Mouse (Mus musculus) limb, embryonic 11.5 days (tissue): ENCODE data around the gene Actl10. TPM values are rescaled to one million over a fixed set of nuclear protein-coding genes. Genes with fewer than 3 reads are reported as not detected.

Source experiments
- ATAC-seq: fragments of 200-750 bp; cut with Nextera tagmentation; 2 replicates; pipeline ENCODE4 v1.8.0; 2017; ENCODE audit warnings: low read depth; ENCODE audit not compliant: insufficient number of reproducible peaks, low FRiP score, low TSS enrichment
- DNase-seq: peaks from one replicate; pipeline ENCODE4 v3.0.0-alpha.2; 2015; ENCODE audit warnings: low spot score
- H3K27ac ChIP-seq: fragments of 300-500 bp; sonication (generic); replicated peaks from 2 replicates; pipeline ENCODE4 v1.5.1; 2014; ENCODE audit warnings: low read depth, mild to moderate bottlenecking, low read length
- H3K27me3 ChIP-seq: fragments of 300-500 bp; sonication (generic); 2 replicates; pipeline ENCODE4 v1.6.1; 2014; ENCODE audit warnings: mild to moderate bottlenecking, low read length, mixed read lengths; ENCODE audit not compliant: control insufficient read depth, insufficient read depth
- H3K36me3 ChIP-seq: fragments of 300-500 bp; sonication (generic); 2 replicates; pipeline ENCODE4 v1.6.1; 2014; ENCODE audit warnings: mild to moderate bottlenecking, low read length, moderate library complexity, mixed read lengths; ENCODE audit not compliant: control insufficient read depth, insufficient read depth
- H3K4me1 ChIP-seq: fragments of 300-500 bp; sonication (generic); 2 replicates; pipeline ENCODE4 v1.6.1; 2014; ENCODE audit warnings: low read length, mixed read lengths; ENCODE audit not compliant: control insufficient read depth, insufficient read depth
- H3K4me2 ChIP-seq: fragments of 300-500 bp; sonication (generic); 2 replicates; pipeline ENCODE4 v1.6.1; 2014; ENCODE audit warnings: low read depth, mild to moderate bottlenecking, moderate library complexity; ENCODE audit not compliant: severe bottlenecking
- H3K4me3 ChIP-seq: fragments of 300-500 bp; sonication (generic); 2 replicates; pipeline ENCODE4 v1.5.1; 2014; ENCODE audit warnings: low read depth, low read length
- H3K9ac ChIP-seq: fragments of 300-500 bp; sonication (generic); 2 replicates; pipeline ENCODE4 v1.6.1; 2014; ENCODE audit warnings: mild to moderate bottlenecking, low read length
- H3K9me3 ChIP-seq: fragments of 300-500 bp; sonication (generic); 2 replicates; pipeline ENCODE4 v1.6.1; 2016; ENCODE audit warnings: low read length; ENCODE audit not compliant: control insufficient read depth
- WGBS: fragments of 180-500 bp; shearing (Covaris S2); extraction: QIAGEN DNeasy Blood & Tissue Kit; methylation state at CpG from one replicate; pipeline ENCODE4 v1.1.7; 2014; 5-methylcytosine and 5-hydroxymethylcytosine counted together
- polyA plus RNA-seq: library from polyadenylated mRNA; unstranded; fragments of >200 nt; fragmentation: Nextera tagmentation; extraction: Ambion mirVana; gene quantifications from 2 replicates; pipeline ENCODE4 v1.2.1, GENCODE M21; 2014

Actl10 gene
- 0.19 and 0.20 TPM in 2 replicates for polyA plus RNA-seq

DNA sequence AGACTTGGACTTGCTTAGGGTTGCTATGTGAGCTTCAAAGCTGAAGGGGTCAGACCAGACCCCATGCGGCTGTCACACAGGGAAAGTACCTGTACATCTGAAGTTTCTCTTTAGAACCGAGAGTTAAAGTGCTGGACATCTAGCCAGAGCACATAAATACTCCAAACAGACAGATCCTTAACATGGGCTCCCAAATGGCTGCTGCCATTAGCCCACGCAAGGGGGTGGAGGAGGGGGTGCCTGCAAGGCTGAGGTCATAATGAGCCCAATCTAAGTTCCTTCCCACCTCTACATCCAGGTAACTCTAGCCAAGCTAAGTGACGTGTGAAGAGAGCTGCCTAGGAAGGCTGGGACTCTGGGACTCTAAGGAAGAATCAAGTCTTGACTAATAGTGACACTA, at the start of gene Actl10:
Gene Actl10 (plus strand): TSS at position 301 of the 400 bp plus-strand sequence.
- WGBS: 75% methylated on average over 4 of the region's 4 CpGs
- H3K27me3 ChIP-seq: peaks cover 14% of the 10 kb centered on the region
- H3K9me3 ChIP-seq: no peaks in the 10 kb centered on the region
- DNase-seq (no peak), ATAC-seq (no peak)
- peaks cover 13% of the 10 kb centered on the region for H3K4me1 ChIP-seq
- H3K36me3 ChIP-seq: 0 out of 2 replicates have a peak, but pooled peaks cover 2% of the 10 kb centered on the region
- H3K27ac ChIP-seq: no peak within 1 kb of the TSS
- H3K4me3 ChIP-seq: peak within 1 kb of the TSS; percentile 17
- H3K9ac ChIP-seq: no peak within 1 kb of the TSS; the same call in 1 of the 2 replicates
- peak within 1 kb of the TSS; percentile 45 for H3K4me2 ChIP-seq

DNA sequence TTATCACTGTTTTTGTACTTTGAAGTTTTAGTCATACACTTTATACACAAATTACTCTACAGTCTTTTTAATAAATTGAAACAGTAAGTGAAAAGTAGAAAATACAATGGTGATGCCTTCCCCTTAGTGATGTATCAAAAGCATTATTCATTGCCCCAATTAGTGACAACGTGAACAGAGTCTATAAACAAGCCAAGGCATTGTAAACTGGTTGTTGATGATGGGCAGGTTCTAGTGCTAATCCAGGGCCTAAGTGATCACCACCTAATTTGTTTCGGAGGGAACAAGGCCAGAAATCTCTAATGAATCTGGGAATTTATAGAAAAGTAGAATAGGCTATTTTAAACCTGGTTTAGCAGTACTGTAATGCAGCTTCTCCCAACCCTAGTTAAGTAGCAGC, 44.5 kb upstream of the Actl10 start:
- Histone ChIP-seq H3K9ac (no peak overlapping the region), H3K4me1 (no peaks in the 10 kb centered on the region), H3K27ac (no peak overlapping the region), H3K27me3 (no peaks in the 10 kb centered on the region), H3K4me3 (no peak overlapping the region), H3K4me2 (no peak overlapping the region), H3K36me3 (peaks cover 2% of the 10 kb centered on the region; the same call in 1 of the 2 replicates), H3K9me3 (no peaks in the 10 kb centered on the region)
- DNase-seq (no peak), ATAC-seq (no peak)
- WGBS: 49% methylated on average over 2 of the region's 2 CpGs

DNA sequence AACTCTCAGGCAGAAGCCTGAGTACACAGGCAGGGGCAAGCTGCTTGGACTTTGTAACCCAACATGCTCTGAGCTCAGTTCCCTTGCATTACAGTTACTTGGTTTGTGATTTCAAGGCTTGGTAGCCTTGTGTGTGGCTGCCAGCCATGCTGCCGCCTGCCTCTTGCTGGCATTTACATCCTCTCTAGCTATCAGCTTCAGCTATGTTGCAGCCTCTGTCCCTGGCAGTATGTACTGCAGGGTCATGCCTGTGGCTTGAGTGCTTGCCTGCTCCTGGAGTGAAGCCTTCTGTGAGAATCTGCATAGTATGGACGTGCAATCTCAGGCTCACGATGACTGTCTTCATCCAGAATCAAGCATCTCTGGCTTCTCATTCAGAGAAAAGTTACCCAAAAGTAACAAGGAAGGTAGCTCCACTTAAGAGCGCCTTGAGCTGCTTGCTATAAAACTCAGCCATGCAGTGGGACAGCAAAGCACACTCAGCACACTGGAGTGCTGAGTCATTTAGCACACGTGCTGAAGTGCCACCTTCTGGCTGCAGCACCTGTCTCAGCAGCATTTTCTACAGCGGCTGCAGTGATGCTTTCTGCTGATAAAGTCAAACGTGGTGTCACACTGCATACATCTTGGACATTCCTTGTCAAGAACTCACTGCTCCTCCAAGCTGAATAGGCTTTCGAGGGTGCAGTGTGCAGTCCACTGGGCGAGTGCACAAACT, 43.9 kb upstream of the Actl10 start:
- ATAC-seq: no peak
- Histone ChIP-seq H3K4me3 (no peak overlapping the region), H3K36me3 (peaks cover 2% of the 10 kb centered on the region; the same call in 1 of the 2 replicates), H3K4me2 (no peak overlapping the region), H3K9me3 (no peaks in the 10 kb centered on the region), H3K27me3 (no peaks in the 10 kb centered on the region), H3K27ac (no peak overlapping the region), H3K9ac (no peak overlapping the region), H3K4me1 (no peaks in the 10 kb centered on the region)
- whole genome bisulfite sequencing: 76% methylated on average over 9 of the region's 9 CpGs
- DNase-seq: no peak

GRCm38 (mm10) chr2:154508450-154508849, 43.1 kb upstream of the Actl10 start:
- Histone ChIP-seq H3K9ac (no peak overlapping the region), H3K27ac (no peak overlapping the region), H3K4me1 (no peaks in the 10 kb centered on the region), H3K27me3 (no peaks in the 10 kb centered on the region), H3K4me3 (no peak overlapping the region), H3K4me2 (no peak overlapping the region), H3K36me3 (peaks cover 2% of the 10 kb centered on the region; the same call in 1 of the 2 replicates), H3K9me3 (no peaks in the 10 kb centered on the region)
- ATAC-seq: no peak
- WGBS: 86% methylated on average over 4 of the region's 4 CpGs
- DNase-seq: no peak

GRCm38 (mm10) chr2:154510141-154510540, 41.4 kb upstream of the Actl10 start:
- DNase-seq (no peak), ATAC-seq (no peak)
- H3K4me3 ChIP-seq: no peak overlapping the region
- peaks cover 2% of the 10 kb centered on the region; the same call in 1 of the 2 replicates for H3K36me3 ChIP-seq
- H3K9ac ChIP-seq: no peak overlapping the region
- H3K27ac ChIP-seq: no peak overlapping the region
- H3K9me3 ChIP-seq: no peaks in the 10 kb centered on the region
- WGBS: 89% methylated on average over 3 of the region's 3 CpGs
- H3K27me3 ChIP-seq: no peaks in the 10 kb centered on the region
- H3K4me2 ChIP-seq: no peak overlapping the region
- no peaks in the 10 kb centered on the region for H3K4me1 ChIP-seq

DNA sequence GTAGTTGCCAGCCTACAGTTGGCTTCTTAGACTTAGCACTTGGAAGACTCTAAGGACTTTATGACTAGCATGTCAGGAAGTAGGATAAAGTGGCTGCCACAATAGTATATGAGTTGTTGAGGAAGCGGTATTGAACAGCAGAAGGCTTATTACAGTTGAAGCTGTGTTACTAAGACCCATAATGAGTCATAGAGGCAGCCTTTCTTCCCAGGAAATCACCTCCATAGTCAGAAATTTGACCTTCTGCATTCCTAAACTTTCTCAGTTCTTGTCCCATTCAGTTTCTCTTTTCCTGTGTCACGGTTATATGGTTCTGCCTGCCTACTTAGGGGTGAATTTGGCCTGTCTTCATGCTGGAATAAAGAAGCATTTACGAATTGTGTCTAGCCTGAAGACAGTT, 34.6 kb upstream of the Actl10 start:
- Histone ChIP-seq H3K9me3 (no peaks in the 10 kb centered on the region), H3K27me3 (no peaks in the 10 kb centered on the region), H3K9ac (no peak overlapping the region), H3K36me3 (peaks cover 3% of the 10 kb centered on the region; the same call in 1 of the 2 replicates), H3K27ac (no peak overlapping the region), H3K4me1 (no peaks in the 10 kb centered on the region), H3K4me2 (no peak overlapping the region), H3K4me3 (no peak overlapping the region)
- DNase-seq (no peak), ATAC-seq (no peak)
- WGBS: 91% methylated on average over 3 of the region's 3 CpGs

- 91% methylated on average over 5 of the region's 5 CpGs for WGBS
Measured at GRCm38 (mm10) chr2:154517424-154517823, 34.2 kb upstream of the Actl10 start.

DNA sequence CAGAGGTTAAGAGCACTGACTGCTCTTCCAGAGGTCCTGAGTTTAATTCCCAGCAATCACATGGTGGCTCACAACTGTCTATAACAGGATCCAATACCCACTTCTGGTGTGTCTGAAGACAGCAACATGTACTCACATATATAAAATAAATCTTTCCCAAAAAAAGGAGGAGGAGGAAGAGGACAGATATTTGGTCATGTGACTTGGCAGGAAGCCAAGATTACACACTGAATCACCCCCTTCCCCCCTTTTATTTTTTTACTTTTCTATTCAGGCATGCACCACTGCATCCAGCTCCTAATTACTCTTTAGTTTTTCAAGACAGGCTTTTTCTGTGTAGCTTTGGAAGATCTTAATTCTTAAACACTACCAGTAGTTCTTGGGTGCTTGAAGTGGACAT, 30.1 kb upstream of the Actl10 start:
- Histone ChIP-seq H3K27me3 (no peaks in the 10 kb centered on the region), H3K36me3 (peaks cover 10% of the 10 kb centered on the region; the same call in 1 of the 2 replicates), H3K4me2 (no peak overlapping the region), H3K9me3 (no peaks in the 10 kb centered on the region), H3K4me3 (no peak overlapping the region), H3K9ac (no peak overlapping the region), H3K27ac (no peak overlapping the region), H3K4me1 (no peaks in the 10 kb centered on the region)
- no peak for DNase-seq
- no peak for ATAC-seq

More at GRCm38 (mm10) chr2:154517424-154517823, 34.2 kb upstream of the Actl10 start:
- H3K36me3 ChIP-seq: peaks cover 3% of the 10 kb centered on the region; the same call in 1 of the 2 replicates
- no peak for DNase-seq
- H3K27ac ChIP-seq: no peak overlapping the region
- no peak overlapping the region for H3K4me2 ChIP-seq
- no peaks in the 10 kb centered on the region for H3K27me3 ChIP-seq
- no peak overlapping the region for H3K4me3 ChIP-seq
- no peaks in the 10 kb centered on the region for H3K4me1 ChIP-seq
- ATAC-seq: no peak
- H3K9me3 ChIP-seq: no peaks in the 10 kb centered on the region
- H3K9ac ChIP-seq: no peak overlapping the region
